Mouse (Mus musculus) stomach, embryonic 14.5 days (tissue): Measurements from ENCODE around the gene Isy1. TPM values are rescaled to one million over a fixed set of nuclear protein-coding genes. Genes with fewer than 3 reads are reported as not detected.
A peak's percentile ranks its signal among the peaks of the same experiment; 100 is the strongest.

Source experiments
- ATAC-seq: fragments of 200-750 bp; cut with Nextera tagmentation; 2 replicates; pipeline ENCODE4 v1.8.0; 2017; ENCODE audit warnings: low read depth, moderate TSS enrichment; ENCODE audit not compliant: insufficient number of reproducible peaks, insufficient read depth, low FRiP score
- H3K27ac ChIP-seq: fragments of 300-500 bp; sonication (generic); 2 replicates; pipeline ENCODE4 v1.5.1; 2014; ENCODE audit warnings: mild to moderate bottlenecking, low read length, moderate library complexity, mixed read lengths
- H3K27me3 ChIP-seq: fragments of 300-500 bp; sonication (generic); 2 replicates; pipeline ENCODE4 v1.6.1; 2014; ENCODE audit warnings: low read length, control low read depth, mixed read lengths; ENCODE audit not compliant: control insufficient read depth, insufficient read depth
- H3K36me3 ChIP-seq: fragments of 300-500 bp; sonication (generic); 2 replicates; pipeline ENCODE4 v1.6.1; 2014; ENCODE audit warnings: mild to moderate bottlenecking, control low read depth, low read length, moderate library complexity, mixed read lengths; ENCODE audit not compliant: control insufficient read depth, insufficient read depth
- H3K4me1 ChIP-seq: fragments of 300-500 bp; sonication (generic); 2 replicates; pipeline ENCODE4 v1.6.1; 2014; ENCODE audit warnings: low read length, control low read depth, mixed read lengths; ENCODE audit not compliant: control insufficient read depth, insufficient read depth
- H3K4me2 ChIP-seq: fragments of 300-500 bp; sonication (generic); replicated peaks from 2 replicates; pipeline ENCODE4 v1.6.1; 2014; ENCODE audit warnings: low read depth, low read length, control low read depth
- H3K4me3 ChIP-seq: fragments of 300-500 bp; sonication (generic); 2 replicates; pipeline ENCODE4 v1.5.1; 2014; ENCODE audit warnings: low read depth, low read length, control low read depth
- H3K9ac ChIP-seq: fragments of 300-500 bp; sonication (generic); replicated peaks from 2 replicates; pipeline ENCODE4 v1.6.1; 2014; ENCODE audit warnings: low read depth, mild to moderate bottlenecking, control low read depth, low read length, moderate library complexity, mixed read lengths
- H3K9me3 ChIP-seq: fragments of 300-500 bp; sonication (generic); 2 replicates; pipeline ENCODE4 v1.6.1; 2016; ENCODE audit warnings: low read depth, low read length, control low read depth; ENCODE audit not compliant: control insufficient read depth
- WGBS: fragments of 180-500 bp; shearing (Covaris S2); extraction: QIAGEN DNeasy Blood & Tissue Kit; methylation state at CpG from one replicate; pipeline ENCODE4 v1.1.7; 2014; 5-methylcytosine and 5-hydroxymethylcytosine counted together
- polyA plus RNA-seq: library from polyadenylated mRNA; unstranded; fragments of >200 nt; fragmentation: Nextera tagmentation; extraction: Ambion mirVana; gene quantifications from 2 replicates; pipeline ENCODE4 v1.2.1, GENCODE M21; 2014

Gene Isy1
- polyA plus RNA-seq, 1 experiment from 2014 or later = 38.1 TPM

DNA sequence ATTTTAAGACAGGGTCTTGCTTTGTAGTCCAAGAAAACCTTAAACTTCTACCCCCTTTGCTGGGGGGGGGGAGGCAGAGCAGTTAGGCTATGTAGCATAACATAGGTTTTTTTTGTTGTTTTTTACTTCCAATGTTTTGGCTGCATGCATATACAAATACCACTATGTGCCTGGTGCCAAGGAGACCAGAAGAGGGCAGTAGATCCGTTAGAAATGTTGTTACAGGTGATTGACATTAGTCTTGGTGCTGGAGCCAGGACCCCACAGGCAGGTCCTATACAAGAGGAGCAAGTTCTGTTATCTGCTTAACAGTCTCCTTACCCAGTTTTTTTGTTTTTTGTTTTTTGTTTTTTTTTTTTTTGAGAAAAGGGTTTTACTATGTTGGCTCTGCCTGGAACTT, 3.7 kb upstream of the Isy1 start:
- Histone ChIP-seq H3K4me2 (no peak overlapping the region), H3K27ac (no peak overlapping the region), H3K36me3 (peaks cover 37% of the 10 kb centered on the region), H3K4me3 (no peak overlapping the region), H3K9me3 (no peaks in the 10 kb centered on the region), H3K9ac (no peak overlapping the region), H3K4me1 (peaks cover 7% of the 10 kb centered on the region; the same call in 1 of the 2 replicates), H3K27me3 (no peaks in the 10 kb centered on the region)
- ATAC-seq = no peak
- WGBS = 22% methylated on average over 1 of the region's 1 CpGs

DNA sequence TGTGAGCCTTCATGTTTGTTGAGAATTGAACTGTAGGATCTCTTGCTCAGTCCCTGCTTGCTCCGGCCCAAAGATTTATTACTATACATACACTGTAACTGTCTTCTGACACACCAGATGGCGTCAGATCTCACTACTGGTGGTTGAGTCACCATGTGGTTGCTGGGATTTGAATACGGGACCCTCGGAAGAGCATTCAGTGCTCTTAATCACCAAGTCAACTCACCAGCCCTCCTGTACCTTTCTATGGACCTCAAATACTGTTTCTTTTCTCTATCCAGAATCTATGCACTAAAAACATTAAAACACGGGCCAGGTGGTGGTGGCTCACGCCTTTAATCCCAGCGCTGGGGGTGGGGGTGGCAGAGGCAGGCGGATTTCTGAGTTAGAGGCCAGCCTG, 3.0 kb upstream of the Isy1 start:
- peaks cover 5% of the 10 kb centered on the region; the same call in 1 of the 2 replicates for H3K4me1 ChIP-seq
- H3K9me3 ChIP-seq = no peaks in the 10 kb centered on the region
- WGBS = 81% methylated on average over 8 of the region's 8 CpGs
- no peak overlapping the region for H3K4me2 ChIP-seq
- H3K27me3 ChIP-seq = no peaks in the 10 kb centered on the region
- H3K36me3 ChIP-seq = peaks cover 37% of the 10 kb centered on the region
- no peak overlapping the region for H3K4me3 ChIP-seq
- ATAC-seq = no peak
- H3K27ac ChIP-seq = no peak overlapping the region
- H3K9ac ChIP-seq = no peak overlapping the region

DNA sequence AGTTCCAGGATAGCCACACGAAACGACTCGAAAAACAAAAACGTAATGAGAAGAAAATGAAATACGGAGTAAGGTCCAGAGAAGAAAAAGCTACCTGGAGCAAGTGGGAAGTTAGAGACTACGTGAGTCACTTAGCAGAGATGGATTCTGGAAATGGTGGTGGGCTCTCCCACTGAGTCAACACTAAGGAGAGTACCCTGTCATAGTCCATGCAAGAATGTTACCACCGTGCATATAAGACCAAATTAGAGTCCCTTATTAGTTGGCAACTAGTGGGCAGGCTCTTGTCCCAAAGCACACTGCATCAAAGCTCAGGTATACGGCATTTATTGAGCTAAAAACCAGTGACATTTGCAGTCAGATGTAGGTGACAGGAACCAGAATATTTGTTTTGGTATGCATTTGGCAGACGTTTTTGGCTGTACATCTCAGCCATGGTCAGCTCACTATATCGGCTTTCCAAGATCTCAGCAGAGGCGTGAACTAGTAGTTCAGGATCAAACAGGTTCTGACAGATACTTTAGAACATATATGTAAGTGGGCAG, 1.3 kb upstream of the Isy1 start:
- Histone ChIP-seq H3K9me3 (no peaks in the 10 kb centered on the region), H3K27ac (no peak overlapping the region), H3K9ac (no peak overlapping the region), H3K36me3 (peaks cover 33% of the 10 kb centered on the region), H3K4me1 (peaks cover 5% of the 10 kb centered on the region; the same call in 1 of the 2 replicates), H3K4me3 (no peak overlapping the region), H3K4me2 (no peak overlapping the region), H3K27me3 (no peaks in the 10 kb centered on the region)
- WGBS = 58% methylated on average over 11 of the region's 11 CpGs
- no peak for ATAC-seq

DNA sequence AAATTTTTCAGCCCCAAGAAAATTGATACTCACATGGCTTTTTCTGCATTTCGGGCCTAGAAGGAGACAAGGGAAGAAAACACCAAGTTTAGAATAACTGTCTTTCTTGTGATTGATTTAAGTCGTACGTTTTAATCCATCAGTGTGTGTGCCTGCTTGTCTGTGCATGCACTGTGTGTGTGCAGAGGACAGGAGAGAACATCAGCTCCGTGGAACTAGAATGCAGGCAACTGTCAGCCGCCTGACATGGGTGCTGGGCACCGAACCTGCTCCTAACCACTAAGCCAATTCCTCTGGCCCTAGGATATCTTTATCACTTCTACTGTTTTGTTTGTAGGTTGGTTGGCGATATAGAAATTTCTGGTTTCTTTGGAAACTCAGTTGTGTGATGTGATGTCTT, 2.9 kb downstream of the Isy1 start, which contains the start of gene Gm45140:
Gm45140 (minus strand) TSS at position 101 of the 400 bp plus-strand sequence.
- Histone ChIP-seq H3K4me1 (peaks cover 5% of the 10 kb centered on the region; the same call in 1 of the 2 replicates), H3K9ac (no peak within 1 kb of the TSS), H3K4me2 (no peak within 1 kb of the TSS), H3K4me3 (no peak within 1 kb of the TSS), H3K27me3 (no peaks in the 10 kb centered on the region), H3K36me3 (peaks cover 8% of the 10 kb centered on the region; the same call in 1 of the 2 replicates), H3K9me3 (no peaks in the 10 kb centered on the region), H3K27ac (no peak within 1 kb of the TSS)
- WGBS = 89% methylated on average over 7 of the region's 7 CpGs
- no peak for ATAC-seq

DNA sequence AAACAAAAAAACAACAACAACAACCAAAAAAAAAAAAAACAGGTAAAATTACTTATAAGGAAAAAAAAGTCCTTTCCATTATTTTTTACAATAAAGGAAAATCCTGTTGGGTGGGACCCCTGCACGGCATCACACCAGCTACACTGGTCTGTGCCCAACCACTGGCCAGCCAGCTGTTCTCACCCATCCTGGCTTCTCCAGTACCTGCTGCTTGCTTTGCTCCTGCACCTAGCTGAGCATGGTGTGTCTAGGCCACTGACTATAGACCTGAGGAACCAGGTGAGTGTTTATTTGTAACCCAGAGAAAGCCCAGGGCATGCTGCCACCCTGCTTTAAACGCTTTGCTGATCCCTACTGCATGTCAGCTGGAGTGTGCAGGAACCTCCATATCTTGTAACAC, 18.2 kb downstream of the Isy1 start:
- H3K9ac ChIP-seq = no peak overlapping the region
- H3K27ac ChIP-seq = no peak overlapping the region
- 92% methylated on average over 2 of the region's 2 CpGs for WGBS
- H3K4me3 ChIP-seq = no peak overlapping the region
- H3K27me3 ChIP-seq = no peaks in the 10 kb centered on the region
- H3K4me1 ChIP-seq = no peaks in the 10 kb centered on the region
- H3K4me2 ChIP-seq = no peak overlapping the region
- H3K36me3 ChIP-seq = peaks cover 67% of the 10 kb centered on the region
- no peak for ATAC-seq
- H3K9me3 ChIP-seq = no peaks in the 10 kb centered on the region

DNA sequence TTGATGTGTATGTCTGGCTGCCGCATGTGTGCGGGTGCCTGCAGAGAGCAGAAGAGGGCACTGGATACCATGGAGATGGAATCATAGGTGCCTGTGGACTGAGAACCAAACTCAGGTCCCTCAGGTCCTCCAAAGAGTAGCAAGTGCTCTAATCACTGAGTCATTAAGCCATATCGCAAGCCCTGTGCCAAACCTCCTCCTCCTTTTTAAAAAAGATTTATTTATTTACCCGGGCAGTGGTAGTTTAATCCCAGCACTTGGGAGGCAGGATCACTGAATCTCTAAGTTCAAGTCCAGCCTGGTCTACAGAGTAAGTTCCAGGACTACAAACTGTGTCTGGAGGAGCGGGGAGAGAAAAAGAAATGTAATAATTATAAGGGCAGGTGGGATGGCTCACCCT, 24.1 kb downstream of the Isy1 start:
- Histone ChIP-seq H3K9me3 (no peaks in the 10 kb centered on the region), H3K27ac (no peak overlapping the region), H3K4me2 (no peak overlapping the region), H3K36me3 (peaks cover 30% of the 10 kb centered on the region), H3K27me3 (no peaks in the 10 kb centered on the region), H3K9ac (no peak overlapping the region), H3K4me1 (peaks cover 4% of the 10 kb centered on the region; the same call in 1 of the 2 replicates), H3K4me3 (no peak overlapping the region)
- ATAC-seq = no peak
- WGBS = 90% methylated on average over 5 of the region's 5 CpGs

DNA sequence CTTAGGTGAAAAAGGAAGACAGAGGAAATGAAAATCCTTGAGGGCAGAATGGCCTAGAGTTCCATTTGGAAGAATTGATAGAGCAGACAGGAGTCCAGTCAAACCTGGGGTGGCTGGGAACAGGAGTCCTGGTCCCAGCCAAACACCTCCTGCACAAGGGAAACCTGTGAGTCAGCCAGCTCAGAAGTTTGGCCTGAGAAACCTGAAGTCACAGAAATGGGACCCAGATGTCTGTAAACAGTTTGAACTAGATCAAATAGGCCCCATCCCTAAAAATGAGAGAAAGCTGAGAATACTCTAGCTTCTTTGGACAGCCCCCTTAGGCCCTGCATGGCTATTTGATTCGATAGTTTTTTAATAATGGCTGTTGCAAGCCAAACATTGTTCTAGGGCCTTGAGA, 25.9 kb downstream of the Isy1 start:
- ATAC-seq = no peak
- H3K9me3 ChIP-seq = no peaks in the 10 kb centered on the region
- 85% methylated on average over 1 of the region's 1 CpGs for WGBS
- H3K36me3 ChIP-seq = peaks cover 13% of the 10 kb centered on the region
- H3K27ac ChIP-seq = peak overlapping the region; percentile 79; the same call in 1 of the 2 replicates
- H3K9ac ChIP-seq = no peak overlapping the region
- H3K4me1 ChIP-seq = peaks cover 4% of the 10 kb centered on the region; the same call in 1 of the 2 replicates
- peak overlapping the region; percentile 82 for H3K4me2 ChIP-seq
- H3K4me3 ChIP-seq = peak overlapping the region; percentile 78; the same call in 1 of the 2 replicates
- no peaks in the 10 kb centered on the region for H3K27me3 ChIP-seq

DNA sequence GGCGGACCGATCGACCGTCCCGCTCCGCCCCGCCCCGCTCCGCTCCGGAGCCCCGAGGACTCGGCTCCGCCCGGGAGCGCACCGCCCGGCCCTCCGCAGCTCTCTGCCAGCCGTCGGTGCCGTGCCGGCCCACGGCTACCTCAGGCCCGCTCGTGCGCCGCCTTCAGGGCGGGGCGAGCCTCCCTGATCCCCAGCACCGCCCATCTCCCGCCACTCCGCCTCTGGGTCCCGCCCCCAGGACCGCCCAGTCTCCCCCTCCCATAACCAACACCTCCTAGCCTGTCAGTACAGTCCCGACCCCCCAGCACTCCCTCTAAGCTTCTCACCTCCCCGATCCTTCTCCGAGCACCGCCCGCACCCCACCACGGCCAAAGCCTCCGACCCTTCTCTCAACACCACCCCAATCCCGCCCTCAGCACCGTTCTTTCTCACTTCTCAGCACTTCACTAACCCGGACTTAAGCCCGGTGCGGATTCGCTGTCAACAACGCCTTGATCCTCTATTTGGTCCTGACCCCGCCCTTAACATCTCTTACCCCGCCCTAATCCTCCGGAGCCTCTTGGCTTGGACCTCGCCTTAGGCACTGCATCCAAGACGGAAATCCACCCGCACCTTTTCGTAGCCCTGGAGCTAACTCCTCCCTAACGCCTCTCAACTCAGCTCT, 26.8 kb downstream of the Isy1 start, which contains the start of gene Rab43:
Rab43 (minus strand) TSS at position 490 of the 664 bp plus-strand sequence.
- Histone ChIP-seq H3K4me1 (peaks cover 4% of the 10 kb centered on the region; the same call in 1 of the 2 replicates), H3K4me3 (peak within 1 kb of the TSS; percentile 78), H3K9ac (peak within 1 kb of the TSS; percentile 57), H3K27ac (peak within 1 kb of the TSS; percentile 79), H3K4me2 (peak within 1 kb of the TSS; percentile 82), H3K9me3 (no peaks in the 10 kb centered on the region), H3K27me3 (no peaks in the 10 kb centered on the region), H3K36me3 (peaks cover 11% of the 10 kb centered on the region; the same call in 1 of the 2 replicates)
- ATAC-seq = peak; percentile 95
- under 1% methylated on average over 56 of the region's 56 CpGs for WGBS
